Mouse (Mus musculus) kidney, adult 2 months (tissue): ENCODE measurements around the gene Zfp12.

Experiments
- CTCF ChIP-seq: fragments of 200-500 bp; conservative IDR thresholded peaks from 2 replicates; pipeline ENCODE4 v1.5.1; 2011; ENCODE audit warnings: low read depth, mild to moderate bottlenecking, control low read depth, low read length, moderate library complexity, mixed read lengths; ENCODE audit not compliant: insufficient read depth, insufficient read length
- POLR2A ChIP-seq: fragments of 200-500 bp; IDR thresholded peaks from one replicate; pipeline ENCODE4 v1.6.1; 2011; ENCODE audit warnings: low read depth, low read length, control low read depth

DNA sequence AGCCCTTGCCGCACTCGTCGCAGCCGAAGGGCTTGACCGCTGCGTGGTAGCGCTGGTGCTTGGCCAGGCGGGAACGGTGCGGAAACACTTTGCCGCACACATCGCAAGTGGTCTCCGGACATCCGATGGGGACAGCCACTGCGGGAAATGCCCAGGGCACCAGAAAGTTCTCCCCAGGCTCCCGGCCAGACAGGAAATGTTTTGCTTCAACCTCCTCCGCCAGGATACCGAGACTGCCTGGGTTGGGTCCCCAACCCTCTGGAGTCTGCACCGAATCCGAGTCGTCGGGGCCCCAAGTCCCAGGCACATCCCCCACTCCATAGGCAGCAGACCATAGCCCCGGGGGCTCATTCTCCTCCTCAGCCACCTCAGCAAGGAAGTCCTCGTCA, 20.2 kb downstream of the Zfp12 start:
- no peak for TF ChIP-seq CTCF
- no peak for TF ChIP-seq POLR2A
